Mouse (Mus musculus) midbrain, embryonic 11.5 days (tissue): Measurements from ENCODE around the gene Zp3. TPM values are rescaled to one million over a fixed set of nuclear protein-coding genes. Genes with fewer than 3 reads are reported as not detected.
A peak's percentile ranks its signal among the peaks of the same experiment; 100 is the strongest.

Experiments used
- ATAC-seq: fragments of 200-750 bp; cut with Nextera tagmentation; 2 replicates; pipeline ENCODE4 v1.8.0; 2017; ENCODE audit warnings: moderate TSS enrichment, moderate library complexity; ENCODE audit not compliant: low FRiP score
- DNase-seq: peaks from one replicate; pipeline ENCODE4 v3.0.0; 2015; ENCODE audit warnings: low spot score; ENCODE audit errors: missing footprints
- H3K27ac ChIP-seq: fragments of 300-500 bp; sonication (generic); 2 replicates; pipeline ENCODE4 v1.5.1; 2014; ENCODE audit warnings: low read depth, low read length
- H3K27me3 ChIP-seq: fragments of 300-500 bp; sonication (generic); 2 replicates; pipeline ENCODE4 v1.6.1; 2014; ENCODE audit warnings: mild to moderate bottlenecking, low read length, moderate library complexity, mixed read lengths; ENCODE audit not compliant: control insufficient read depth, insufficient read depth
- H3K36me3 ChIP-seq: fragments of 300-500 bp; sonication (generic); 2 replicates; pipeline ENCODE4 v1.6.1; 2014; ENCODE audit warnings: mild to moderate bottlenecking, low read length, moderate library complexity, mixed read lengths; ENCODE audit not compliant: control insufficient read depth, insufficient read depth
- H3K4me1 ChIP-seq: fragments of 300-500 bp; sonication (generic); 2 replicates; pipeline ENCODE4 v1.6.1; 2014; ENCODE audit warnings: low read length; ENCODE audit not compliant: control insufficient read depth, insufficient read depth
- H3K4me2 ChIP-seq: fragments of 300-500 bp; sonication (generic); 2 replicates; pipeline ENCODE4 v1.6.1; 2014; ENCODE audit warnings: mild to moderate bottlenecking, moderate library complexity
- H3K4me3 ChIP-seq: fragments of 300-500 bp; sonication (generic); 2 replicates; pipeline ENCODE4 v1.5.1; 2014; ENCODE audit warnings: low read depth, low read length
- H3K9ac ChIP-seq: fragments of 300-500 bp; sonication (generic); 2 replicates; pipeline ENCODE4 v1.6.1; 2014; ENCODE audit warnings: low read length
- H3K9me3 ChIP-seq: fragments of 300-500 bp; sonication (generic); 2 replicates; pipeline ENCODE4 v1.6.1; 2016; ENCODE audit warnings: low read length; ENCODE audit not compliant: control insufficient read depth
- WGBS: fragments of 180-500 bp; shearing (Covaris S2); extraction: QIAGEN DNeasy Blood & Tissue Kit; methylation state at CpG from one replicate; pipeline ENCODE4 v1.1.7; 2014; 5-methylcytosine and 5-hydroxymethylcytosine counted together
- polyA plus RNA-seq: library from polyadenylated mRNA; unstranded; fragments of >200 nt; fragmentation: Nextera tagmentation; extraction: Ambion mirVana; gene quantifications from 2 replicates; pipeline ENCODE4 v1.2.1, GENCODE M21; 2014

Zp3 gene
- polyA plus RNA-seq: not detected in 2 replicates

- Histone ChIP-seq H3K27me3 (no peaks in the 10 kb centered on the region), H3K36me3 (no peaks in the 10 kb centered on the region), H3K4me1 (no peaks in the 10 kb centered on the region), H3K9me3 (no peaks in the 10 kb centered on the region), H3K4me2 (no peak within 1 kb of the TSS), H3K9ac (no peak within 1 kb of the TSS), H3K4me3 (no peak within 1 kb of the TSS), H3K27ac (no peak within 1 kb of the TSS)
- no peak for DNase-seq
- no peak for ATAC-seq
- 78% methylated on average over 8 of the region's 8 CpGs for WGBS
These were observed at the start of gene Zp3 for GRCm38 (mm10) chr5:135979904-135980303. TSS of gene Zp3 (plus strand) at chr5:135980099.

GRCm38 (mm10) chr5:135931526-135931925 is 48.4 kb upstream of the Zp3 start:
- ATAC-seq (no peak), DNase-seq (no peak)
- H3K27ac ChIP-seq: no peak overlapping the region
- no peak overlapping the region; the same call in 1 of the 2 replicates for H3K9ac ChIP-seq
- no peak overlapping the region for H3K4me3 ChIP-seq
- H3K9me3 ChIP-seq: no peaks in the 10 kb centered on the region
- H3K4me2 ChIP-seq: no peak overlapping the region; the same call in 1 of the 2 replicates
- H3K27me3 ChIP-seq: no peaks in the 10 kb centered on the region
- peaks cover 25% of the 10 kb centered on the region; the same call in 1 of the 2 replicates for H3K36me3 ChIP-seq
- 96% methylated on average over 9 of the region's 9 CpGs for WGBS
- peaks cover 21% of the 10 kb centered on the region for H3K4me1 ChIP-seq

GRCm38 (mm10) chr5:135932359-135932758 is 47.5 kb upstream of the Zp3 start:
- Histone ChIP-seq H3K4me1 (peaks cover 21% of the 10 kb centered on the region), H3K9me3 (no peaks in the 10 kb centered on the region), H3K27ac (no peak overlapping the region), H3K36me3 (peaks cover 23% of the 10 kb centered on the region; the same call in 1 of the 2 replicates), H3K9ac (peak overlapping the region; percentile 3; the same call in 1 of the 2 replicates), H3K4me2 (peak overlapping the region; percentile 51), H3K27me3 (no peaks in the 10 kb centered on the region), H3K4me3 (peak overlapping the region; percentile 9)
- 84% methylated on average over 2 of the region's 2 CpGs for WGBS
- DNase-seq (no peak), ATAC-seq (no peak)

GRCm38 (mm10) chr5:135933222-135933899 is 46.5 kb upstream of the Zp3 start:
- peak overlapping the region; percentile 83 for H3K9ac ChIP-seq
- peak overlapping the region; percentile 69 for H3K4me3 ChIP-seq
- H3K9me3 ChIP-seq: no peaks in the 10 kb centered on the region
- WGBS: 19% methylated on average over 12 of the region's 12 CpGs
- DNase-seq (no peak), ATAC-seq (no peak)
- H3K36me3 ChIP-seq: peaks cover 22% of the 10 kb centered on the region; the same call in 1 of the 2 replicates
- peaks cover 21% of the 10 kb centered on the region for H3K4me1 ChIP-seq
- peak overlapping the region; percentile 90 for H3K27ac ChIP-seq
- H3K4me2 ChIP-seq: peak overlapping the region; percentile 51
- H3K27me3 ChIP-seq: no peaks in the 10 kb centered on the region

GRCm38 (mm10) chr5:135933900-135934441 is 45.9 kb upstream of the Zp3 start:
- no peaks in the 10 kb centered on the region for H3K27me3 ChIP-seq
- H3K4me3 ChIP-seq: peak overlapping the region; percentile 69
- WGBS: under 1% methylated on average over 35 of the region's 35 CpGs
- H3K27ac ChIP-seq: peak overlapping the region; percentile 90
- DNase-seq: no peak
- H3K9me3 ChIP-seq: no peaks in the 10 kb centered on the region
- peak overlapping the region; percentile 51 for H3K4me2 ChIP-seq
- H3K9ac ChIP-seq: peak overlapping the region; percentile 83
- peak; percentile 80 for ATAC-seq
- H3K36me3 ChIP-seq: peaks cover 20% of the 10 kb centered on the region; the same call in 1 of the 2 replicates
- peaks cover 21% of the 10 kb centered on the region for H3K4me1 ChIP-seq

GRCm38 (mm10) chr5:135934481-135935175 is 45.3 kb upstream of the Zp3 start, which contains the start of gene Ywhag:
TSS of gene Ywhag (minus strand) at chr5:135934616.
- WGBS: under 1% methylated on average over 40 of the region's 48 CpGs

GRCm38 (mm10) chr5:135935176-135935523 is 44.7 kb upstream of the Zp3 start:
- Histone ChIP-seq H3K4me3 (peak overlapping the region; percentile 69), H3K27ac (peak overlapping the region; percentile 90; the same call in 1 of the 2 replicates), H3K4me1 (peaks cover 21% of the 10 kb centered on the region), H3K36me3 (peaks cover 13% of the 10 kb centered on the region; the same call in 1 of the 2 replicates), H3K9ac (peak overlapping the region; percentile 42; the same call in 1 of the 2 replicates), H3K27me3 (no peaks in the 10 kb centered on the region), H3K4me2 (peak overlapping the region; percentile 51; the same call in 1 of the 2 replicates), H3K9me3 (no peaks in the 10 kb centered on the region)
- ATAC-seq (no peak; the same call in 1 of the 2 replicates), DNase-seq (no peak)
- 59% methylated on average over 7 of the region's 7 CpGs for WGBS

More at GRCm38 (mm10) chr5:135934481-135935175, 45.3 kb upstream of the Zp3 start, which contains the start of gene Ywhag:
- peak within 1 kb of the TSS; percentile 51 for H3K4me2 ChIP-seq
- H3K9ac ChIP-seq: peak within 1 kb of the TSS; percentile 83
- DNase-seq (peak; percentile 100), ATAC-seq (peak; percentile 96)
- peaks cover 16% of the 10 kb centered on the region; the same call in 1 of the 2 replicates for H3K36me3 ChIP-seq
- peak within 1 kb of the TSS; percentile 69 for H3K4me3 ChIP-seq
- H3K27me3 ChIP-seq: no peaks in the 10 kb centered on the region
- peaks cover 21% of the 10 kb centered on the region for H3K4me1 ChIP-seq
- no peaks in the 10 kb centered on the region for H3K9me3 ChIP-seq
- H3K27ac ChIP-seq: peak within 1 kb of the TSS; percentile 90

GRCm38 (mm10) chr5:135935641-135936190 is 44.2 kb upstream of the Zp3 start:
- Histone ChIP-seq H3K4me3 (no peak overlapping the region), H3K4me1 (peaks cover 21% of the 10 kb centered on the region), H3K9me3 (no peaks in the 10 kb centered on the region), H3K4me2 (no peak overlapping the region), H3K27me3 (no peaks in the 10 kb centered on the region), H3K36me3 (peaks cover 8% of the 10 kb centered on the region; the same call in 1 of the 2 replicates), H3K9ac (no peak overlapping the region), H3K27ac (peak overlapping the region; percentile 90; the same call in 1 of the 2 replicates)
- 76% methylated on average over 6 of the region's 6 CpGs for WGBS
- no peak for ATAC-seq
- DNase-seq: no peak
